Mouse (Mus musculus) forebrain, embryonic 15.5 days (tissue): ENCODE results near the gene Krt79. TPM values are rescaled to one million over a fixed set of nuclear protein-coding genes. Genes with fewer than 3 reads are reported as not detected.
A peak's percentile ranks its signal among the peaks of the same experiment; 100 is the strongest.

Experiments
- ATAC-seq: fragments of 200-750 bp; cut with Nextera tagmentation; replicated peaks from 2 replicates; pipeline ENCODE4 v1.8.0; 2017; ENCODE audit warnings: mild to moderate bottlenecking, moderate TSS enrichment, moderate library complexity
- H3K27ac ChIP-seq: fragments of 300-500 bp; sonication (generic); replicated peaks from 2 replicates; pipeline ENCODE4 v1.5.1; 2015; ENCODE audit warnings: mild to moderate bottlenecking, inconsistent platforms
- H3K27me3 ChIP-seq: fragments of 300-500 bp; sonication (generic); 2 replicates; pipeline ENCODE4 v1.6.1; 2015; ENCODE audit warnings: inconsistent platforms
- H3K36me3 ChIP-seq: fragments of 300-500 bp; sonication (generic); 2 replicates; pipeline ENCODE4 v1.6.1; 2015; ENCODE audit warnings: mild to moderate bottlenecking, inconsistent platforms
- H3K4me1 ChIP-seq: fragments of 300-500 bp; sonication (generic); 2 replicates; pipeline ENCODE4 v1.6.1; 2015; ENCODE audit warnings: inconsistent platforms
- H3K4me2 ChIP-seq: fragments of 300-500 bp; sonication (generic); replicated peaks from 2 replicates; pipeline ENCODE4 v1.6.1; 2015; ENCODE audit warnings: mild to moderate bottlenecking, inconsistent platforms
- H3K4me3 ChIP-seq: fragments of 300-500 bp; sonication (generic); 2 replicates; pipeline ENCODE4 v1.5.1; 2015; ENCODE audit warnings: mild to moderate bottlenecking, inconsistent platforms
- H3K9ac ChIP-seq: fragments of 300-500 bp; sonication (generic); replicated peaks from 2 replicates; pipeline ENCODE4 v1.6.1; 2015; ENCODE audit warnings: mild to moderate bottlenecking, inconsistent platforms
- H3K9me3 ChIP-seq: fragments of 300-500 bp; sonication (generic); 2 replicates; pipeline ENCODE4 v1.6.1; 2016; ENCODE audit warnings: inconsistent platforms
- WGBS: fragments of 180-500 bp; shearing (Covaris S2); methylation state at CpG from one replicate; pipeline ENCODE4 v1.1.7; 2015; ENCODE audit warnings: mixed read lengths; 5-methylcytosine and 5-hydroxymethylcytosine counted together
- polyA plus RNA-seq: library from polyadenylated mRNA; unstranded; fragments of >200 nt; fragmentation: Nextera tagmentation; extraction: Ambion mirVana; gene quantifications from 2 replicates; pipeline ENCODE4 v1.2.1, GENCODE M21; 2015

The Krt79 gene
- polyA plus RNA-seq, 1 experiment from 2014 or later, result 0.10 TPM

DNA sequence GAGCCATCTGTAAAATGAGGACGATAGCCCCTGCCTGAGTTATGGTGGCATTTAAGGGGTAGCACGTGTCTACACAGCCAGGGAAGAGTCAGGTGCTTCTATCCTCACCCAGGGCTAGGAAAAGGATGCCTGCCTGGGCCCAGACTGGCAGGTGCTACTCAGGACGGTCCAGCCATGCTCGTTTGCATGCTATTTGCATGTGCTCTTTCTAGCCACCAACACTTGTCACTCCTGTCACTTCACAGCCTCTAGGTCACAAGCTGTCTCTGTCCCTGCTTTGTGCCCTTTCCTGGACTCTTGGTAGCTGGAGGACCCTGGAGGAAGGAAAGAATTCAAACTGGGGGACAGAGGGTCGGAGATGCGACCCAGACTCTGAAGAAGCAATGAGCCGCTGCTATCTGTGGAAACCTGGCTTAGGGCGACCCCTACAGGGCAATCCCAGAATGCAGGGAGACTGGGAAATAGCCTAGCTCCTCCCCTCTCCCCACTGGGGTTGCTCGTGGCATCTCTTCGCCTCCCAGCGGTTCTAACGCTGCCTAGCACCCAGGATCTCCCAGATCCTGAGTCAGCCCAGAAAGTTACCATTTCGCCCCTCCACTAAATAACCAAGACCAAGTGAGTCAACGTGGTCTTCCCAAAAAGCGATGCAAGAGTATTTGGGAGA lies 33.4 kb upstream of the Krt79 start:
- no peaks in the 10 kb centered on the region for H3K36me3 ChIP-seq
- 10% methylated on average over 15 of the region's 15 CpGs for WGBS
- no peaks in the 10 kb centered on the region for H3K9me3 ChIP-seq
- H3K4me1 ChIP-seq, result peaks cover 15% of the 10 kb centered on the region
- no peak overlapping the region for H3K4me2 ChIP-seq
- ATAC-seq, result peak; percentile 55
- H3K4me3 ChIP-seq, result no peak overlapping the region
- H3K27me3 ChIP-seq, result no peaks in the 10 kb centered on the region
- no peak overlapping the region for H3K27ac ChIP-seq
- 0 out of 2 replicates have a peak overlapping the region, but pooled peaks have one; percentile 13 for H3K9ac ChIP-seq

DNA sequence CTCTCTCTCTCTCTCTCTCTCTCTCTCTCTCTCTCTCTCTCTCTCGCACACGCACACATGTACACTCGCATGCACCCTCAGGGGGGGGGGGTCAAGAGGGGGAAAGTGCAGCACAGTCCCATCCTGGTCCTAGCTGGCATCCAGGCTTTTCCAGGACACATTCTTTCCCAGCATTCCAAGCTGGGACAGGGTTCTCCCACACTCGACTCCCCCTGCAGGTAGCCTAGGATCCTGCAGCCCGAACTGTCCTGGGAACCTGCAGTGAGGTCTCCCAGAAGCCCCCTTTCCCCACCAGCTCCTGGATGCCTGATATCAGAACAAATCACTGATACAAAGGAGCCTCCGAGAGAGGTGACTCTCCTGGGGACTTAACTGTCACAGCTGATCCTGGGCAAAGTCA lies 30.4 kb upstream of the Krt79 start:
- H3K4me2 ChIP-seq, result no peak overlapping the region
- H3K4me1 ChIP-seq, result 0 out of 2 replicates have a peak, but pooled peaks cover 4% of the 10 kb centered on the region
- no peaks in the 10 kb centered on the region for H3K27me3 ChIP-seq
- H3K27ac ChIP-seq, result no peak overlapping the region
- no peak overlapping the region for H3K4me3 ChIP-seq
- ATAC-seq, result no peak
- H3K9ac ChIP-seq, result no peak overlapping the region
- H3K36me3 ChIP-seq, result no peaks in the 10 kb centered on the region
- 8% methylated on average over 3 of the region's 6 CpGs for WGBS
- no peaks in the 10 kb centered on the region for H3K9me3 ChIP-seq

DNA sequence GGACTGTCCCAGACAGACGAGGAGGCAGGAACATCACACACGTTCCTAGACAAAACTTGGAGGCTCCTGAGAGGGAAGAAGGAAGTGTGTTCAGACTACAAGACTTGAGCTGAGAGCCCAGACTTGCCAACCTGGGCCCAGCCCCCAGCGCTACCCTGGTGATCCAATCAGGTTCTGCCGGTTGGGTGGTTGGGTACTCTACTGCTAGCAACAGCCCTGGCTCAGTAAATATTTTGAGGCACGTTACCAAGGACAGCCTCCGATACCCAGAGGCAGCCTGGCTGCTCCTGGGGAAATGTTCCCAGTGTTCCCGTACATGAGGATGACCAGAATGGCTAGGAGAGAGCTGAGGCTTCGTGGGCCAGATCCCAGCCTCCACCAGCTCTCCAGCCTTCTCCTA lies 26.7 kb upstream of the Krt79 start:
- WGBS, result 88% methylated on average over 8 of the region's 8 CpGs
- ATAC-seq, result no peak
- H3K27me3 ChIP-seq, result no peaks in the 10 kb centered on the region
- no peak overlapping the region for H3K9ac ChIP-seq
- no peak overlapping the region for H3K4me2 ChIP-seq
- H3K4me3 ChIP-seq, result no peak overlapping the region
- H3K4me1 ChIP-seq, result no peaks in the 10 kb centered on the region
- H3K36me3 ChIP-seq, result no peaks in the 10 kb centered on the region
- H3K27ac ChIP-seq, result no peak overlapping the region
- no peaks in the 10 kb centered on the region for H3K9me3 ChIP-seq

DNA sequence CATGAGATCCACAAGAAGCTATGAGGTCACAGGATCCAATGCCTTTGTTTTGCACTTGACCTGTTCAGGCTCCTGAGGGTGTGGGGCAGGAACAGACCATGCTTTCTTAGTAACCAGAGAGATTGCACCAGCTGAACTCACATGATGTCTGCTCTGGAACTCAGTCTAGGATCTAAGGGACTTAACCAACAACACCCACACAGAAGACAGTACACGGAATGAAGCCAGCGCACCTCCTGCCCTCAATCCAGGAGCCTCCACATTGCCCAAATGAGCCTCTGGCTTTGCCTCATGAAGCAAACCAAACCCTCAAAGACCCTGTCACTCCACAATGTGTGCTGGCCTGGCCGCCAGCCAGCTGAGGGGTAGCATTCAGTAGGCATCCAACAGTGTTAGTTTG lies 18.8 kb upstream of the Krt79 start:
- WGBS, result 75% methylated on average over 3 of the region's 3 CpGs

DNA sequence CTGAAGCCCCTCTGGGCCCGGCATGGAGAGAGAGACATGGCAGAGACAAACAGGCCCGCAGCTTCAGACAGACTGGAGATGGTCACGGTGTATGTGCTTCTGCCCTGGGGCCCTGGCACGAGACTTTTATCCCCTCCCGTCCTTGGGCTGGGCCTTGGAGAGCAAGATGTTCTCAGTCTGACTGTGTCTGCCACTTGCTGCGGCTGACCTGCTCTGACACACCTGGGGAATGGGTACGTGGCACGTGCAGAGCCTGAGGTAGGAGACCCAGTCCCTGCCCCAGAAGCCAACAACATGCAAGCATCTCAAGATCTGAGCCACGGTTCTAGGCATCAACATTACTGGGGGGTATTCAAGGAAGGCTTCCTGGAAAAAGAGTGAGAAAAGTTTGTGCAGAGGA lies 14.1 kb upstream of the Krt79 start, which contains the start of gene Krt78:
Gene Krt78, minus strand, starts transcription at position 101 of the 400 bp plus-strand sequence.
- no peak within 1 kb of the TSS for H3K27ac ChIP-seq
- WGBS, result 88% methylated on average over 9 of the region's 9 CpGs

More for the DNA sequence above, 18.8 kb upstream of the Krt79 start:
- Histone ChIP-seq H3K36me3 (no peaks in the 10 kb centered on the region), H3K9me3 (no peaks in the 10 kb centered on the region), H3K4me1 (no peaks in the 10 kb centered on the region), H3K27me3 (no peaks in the 10 kb centered on the region), H3K4me3 (no peak overlapping the region), H3K27ac (no peak overlapping the region), H3K4me2 (no peak overlapping the region), H3K9ac (no peak overlapping the region)
- no peak for ATAC-seq

DNA sequence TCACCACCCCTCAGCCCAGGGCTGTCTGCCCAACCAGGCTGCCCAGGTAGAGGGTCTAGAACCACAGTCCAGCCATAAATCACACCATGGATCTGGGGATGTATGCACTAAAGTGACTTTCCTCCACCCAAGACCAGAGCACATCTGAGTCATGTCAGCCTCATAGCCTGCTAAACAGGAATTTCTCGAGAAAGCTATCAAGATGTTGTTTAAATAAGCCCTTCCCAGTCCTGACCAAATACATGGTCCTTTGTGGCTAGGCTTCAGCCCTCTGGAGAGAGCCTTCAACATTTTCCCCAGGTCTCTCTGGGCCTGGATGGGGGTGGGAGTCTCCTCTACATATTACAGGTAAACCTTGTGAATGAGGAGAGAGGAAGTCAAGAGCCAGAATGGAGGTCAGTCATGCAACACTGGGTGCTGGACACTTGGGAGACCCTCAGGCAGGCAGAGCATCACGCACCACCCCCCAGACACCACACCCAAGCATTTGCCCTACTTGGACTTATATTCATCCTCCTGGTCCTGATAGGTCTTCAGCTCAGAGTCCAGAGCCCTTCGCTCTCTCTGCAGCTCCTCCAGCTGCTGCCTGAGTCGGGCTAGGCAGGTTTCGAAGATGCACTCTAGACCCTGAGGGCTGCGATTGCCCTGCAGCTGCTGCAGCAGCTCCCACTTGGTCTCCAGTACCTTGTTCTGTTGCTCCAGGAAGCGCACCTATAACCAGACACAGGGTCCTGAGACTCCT lies 12.8 kb upstream of the Krt79 start:
- Histone ChIP-seq H3K4me3 (no peak overlapping the region), H3K9me3 (no peaks in the 10 kb centered on the region), H3K4me1 (no peaks in the 10 kb centered on the region), H3K27me3 (no peaks in the 10 kb centered on the region), H3K9ac (no peak overlapping the region), H3K27ac (no peak overlapping the region), H3K36me3 (no peaks in the 10 kb centered on the region), H3K4me2 (no peak overlapping the region)
- no peak for ATAC-seq
- 86% methylated on average over 7 of the region's 7 CpGs for WGBS

More for the DNA sequence above, 14.1 kb upstream of the Krt79 start, which contains the start of gene Krt78:
- no peak within 1 kb of the TSS for H3K9ac ChIP-seq
- no peak within 1 kb of the TSS for H3K4me3 ChIP-seq
- H3K4me2 ChIP-seq, result no peak within 1 kb of the TSS
- H3K4me1 ChIP-seq, result no peaks in the 10 kb centered on the region
- no peak for ATAC-seq
- H3K9me3 ChIP-seq, result no peaks in the 10 kb centered on the region
- no peaks in the 10 kb centered on the region for H3K36me3 ChIP-seq
- no peaks in the 10 kb centered on the region for H3K27me3 ChIP-seq

DNA sequence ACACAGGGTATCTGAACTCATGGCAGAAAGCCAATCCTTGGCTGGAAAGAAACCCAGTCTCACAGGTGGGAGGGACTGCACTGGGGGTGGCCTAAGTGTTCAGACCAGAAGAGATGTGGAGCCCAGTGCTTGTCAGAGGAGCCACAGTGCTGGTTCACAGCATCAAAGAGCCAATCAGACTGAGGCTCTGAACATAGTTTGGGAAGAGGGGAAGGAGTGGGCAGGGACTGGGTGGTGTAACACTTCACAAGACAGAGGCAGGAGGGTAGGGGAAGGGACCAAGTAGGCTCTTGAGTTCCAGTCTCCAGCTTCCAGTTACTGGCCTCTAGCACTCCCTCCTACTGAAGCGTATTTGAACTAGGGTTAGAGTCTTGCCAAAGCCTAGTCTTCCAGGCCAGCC lies 5.3 kb upstream of the Krt79 start:
- 75% methylated on average over 1 of the region's 1 CpGs for WGBS
- Histone ChIP-seq H3K4me3 (no peak overlapping the region), H3K4me1 (no peaks in the 10 kb centered on the region), H3K27me3 (no peaks in the 10 kb centered on the region), H3K9ac (no peak overlapping the region), H3K36me3 (no peaks in the 10 kb centered on the region), H3K4me2 (no peak overlapping the region), H3K9me3 (no peaks in the 10 kb centered on the region), H3K27ac (no peak overlapping the region)
- no peak for ATAC-seq

DNA sequence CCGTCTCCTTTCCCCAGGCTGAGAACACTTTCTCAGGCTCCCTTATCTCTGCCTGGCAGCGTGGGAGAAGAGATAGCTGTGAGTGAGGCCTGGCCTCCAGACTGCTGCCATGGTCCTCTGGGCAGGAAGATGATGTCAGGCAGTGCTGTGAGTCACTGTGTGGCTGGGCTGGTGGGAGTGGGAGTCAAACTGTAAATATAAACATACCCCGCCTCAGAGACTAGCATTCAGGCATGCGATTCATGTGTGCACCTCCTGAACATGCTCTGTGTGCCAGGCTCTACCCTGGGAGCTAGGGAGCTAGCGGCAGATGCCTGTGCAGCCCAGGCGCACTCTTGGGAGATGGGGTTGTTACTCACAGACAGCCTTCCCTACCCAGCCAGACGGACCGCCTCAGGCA lies 1.8 kb upstream of the Krt79 start:
- no peaks in the 10 kb centered on the region for H3K9me3 ChIP-seq
- H3K4me3 ChIP-seq, result no peak overlapping the region
- no peak for ATAC-seq
- no peaks in the 10 kb centered on the region for H3K27me3 ChIP-seq
- H3K27ac ChIP-seq, result no peak overlapping the region
- no peak overlapping the region for H3K9ac ChIP-seq
- H3K4me1 ChIP-seq, result no peaks in the 10 kb centered on the region
- no peak overlapping the region for H3K4me2 ChIP-seq
- no peaks in the 10 kb centered on the region for H3K36me3 ChIP-seq
- WGBS, result 86% methylated on average over 8 of the region's 8 CpGs

DNA sequence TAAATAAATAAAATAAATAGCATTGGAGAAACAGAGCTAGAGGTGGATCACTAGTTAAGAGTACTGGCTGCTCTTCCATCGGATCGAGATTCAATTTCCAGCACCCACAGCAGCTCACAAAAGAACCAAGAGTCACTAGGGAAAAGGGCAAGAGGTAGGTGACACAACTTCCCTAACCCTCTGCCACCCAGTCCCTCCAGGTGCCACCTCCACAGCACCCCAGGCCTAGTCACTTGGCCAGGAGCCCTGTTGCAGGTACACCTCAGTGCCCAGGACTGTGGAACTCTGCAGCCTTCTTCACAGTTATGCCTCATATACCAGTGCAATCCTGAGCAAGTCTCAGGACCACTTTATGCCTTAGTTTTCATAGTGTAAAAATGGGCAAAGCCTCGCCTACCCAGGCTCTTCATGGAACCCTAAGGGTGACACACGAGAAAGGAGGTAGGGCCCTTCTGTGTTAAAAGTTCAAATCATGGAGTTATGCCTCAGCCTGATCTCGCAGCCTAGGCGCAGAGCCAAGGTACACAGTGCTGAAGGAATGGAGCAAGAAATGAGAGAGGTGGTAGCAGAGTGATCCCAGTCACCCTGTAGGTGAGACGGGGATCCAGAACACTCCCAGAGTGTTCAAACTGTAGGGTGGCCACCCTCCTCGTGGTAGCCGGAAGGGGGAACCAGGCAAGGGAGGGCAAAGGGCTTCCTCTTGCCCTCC lies 1.4 kb downstream of the Krt79 start:
- Histone ChIP-seq H3K27me3 (no peaks in the 10 kb centered on the region), H3K4me2 (no peak overlapping the region), H3K27ac (no peak overlapping the region), H3K9ac (no peak overlapping the region), H3K9me3 (no peaks in the 10 kb centered on the region), H3K4me1 (no peaks in the 10 kb centered on the region), H3K36me3 (no peaks in the 10 kb centered on the region), H3K4me3 (no peak overlapping the region)
- no peak for ATAC-seq
- 86% methylated on average over 9 of the region's 9 CpGs for WGBS

DNA sequence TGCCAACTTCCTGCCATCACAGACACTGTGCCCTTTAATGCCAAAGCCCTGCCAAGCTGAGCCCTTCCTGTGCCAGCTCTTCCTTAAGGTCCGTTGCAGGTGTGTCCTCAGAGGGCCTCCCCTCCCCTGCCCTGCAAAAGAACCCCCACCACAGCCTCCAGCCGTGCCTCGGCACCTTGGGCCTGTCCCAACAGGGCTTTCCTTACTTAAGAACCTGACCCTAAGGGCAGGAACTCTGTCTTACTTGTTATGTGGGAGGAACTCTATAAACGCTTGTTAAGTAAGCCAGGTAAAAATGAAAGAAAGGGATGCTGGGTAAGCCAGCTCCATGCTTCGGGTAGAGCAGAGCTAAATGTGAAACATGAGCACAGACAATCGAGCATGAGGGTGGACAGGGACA lies 7.1 kb downstream of the Krt79 start:
- no peak for ATAC-seq
- no peak overlapping the region for H3K4me3 ChIP-seq
- 83% methylated on average over 6 of the region's 6 CpGs for WGBS

DNA sequence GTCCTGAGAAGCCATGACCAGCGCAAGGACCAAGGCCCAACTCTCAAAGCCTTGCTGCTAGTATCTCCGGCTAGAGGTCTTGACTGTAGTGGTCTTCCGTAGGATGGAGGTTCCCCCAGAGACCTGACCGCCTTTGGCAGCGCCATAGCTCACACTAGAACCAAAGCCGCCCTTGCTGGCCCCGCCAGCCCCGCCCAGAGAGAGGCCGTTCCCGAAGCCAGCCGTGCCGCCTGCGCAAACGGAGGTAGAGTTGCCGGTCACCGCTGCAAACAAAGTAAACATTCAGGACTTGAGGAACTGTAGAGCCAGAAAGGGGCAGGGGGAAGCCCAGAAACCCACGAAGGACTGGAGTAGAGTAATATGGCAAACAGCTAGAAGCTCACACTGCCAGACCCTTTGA lies 10.5 kb downstream of the Krt79 start:
- H3K27me3 ChIP-seq, result peaks cover 5% of the 10 kb centered on the region; the same call in 1 of the 2 replicates
- 3% methylated on average over 17 of the region's 17 CpGs for WGBS
- H3K9ac ChIP-seq, result no peak overlapping the region
- no peak for ATAC-seq
- no peaks in the 10 kb centered on the region for H3K9me3 ChIP-seq
- peaks cover 7% of the 10 kb centered on the region for H3K4me1 ChIP-seq
- H3K36me3 ChIP-seq, result no peaks in the 10 kb centered on the region
- no peak overlapping the region for H3K4me3 ChIP-seq
- H3K27ac ChIP-seq, result no peak overlapping the region
- H3K4me2 ChIP-seq, result peak overlapping the region; percentile 29

More for the DNA sequence above, 7.1 kb downstream of the Krt79 start:
- no peak overlapping the region for H3K4me2 ChIP-seq
- peaks cover 5% of the 10 kb centered on the region; the same call in 1 of the 2 replicates for H3K27me3 ChIP-seq
- no peaks in the 10 kb centered on the region for H3K36me3 ChIP-seq
- H3K27ac ChIP-seq, result no peak overlapping the region
- H3K9me3 ChIP-seq, result no peaks in the 10 kb centered on the region
- H3K4me1 ChIP-seq, result peaks cover 7% of the 10 kb centered on the region
- H3K9ac ChIP-seq, result no peak overlapping the region

DNA sequence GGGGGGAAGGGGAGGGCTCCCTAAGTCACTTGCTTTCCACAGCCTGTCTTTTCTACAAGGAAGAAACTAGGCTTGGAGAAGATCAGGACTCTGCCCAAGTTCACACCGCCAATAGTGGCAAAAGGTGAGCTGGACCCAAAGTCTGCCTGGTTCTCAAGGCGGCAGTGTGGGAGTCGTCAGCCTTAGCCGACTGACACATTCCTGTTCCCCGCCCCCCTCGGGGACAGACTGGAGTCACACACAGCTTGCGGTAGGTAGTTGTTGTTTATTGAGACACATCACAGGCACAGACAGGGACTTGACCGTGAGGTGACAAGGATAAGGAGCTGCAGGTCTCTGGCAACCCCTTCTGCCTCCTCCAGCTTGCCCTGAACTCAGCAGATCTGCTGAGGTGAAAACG lies 11.0 kb downstream of the Krt79 start:
- Histone ChIP-seq H3K9ac (no peak overlapping the region), H3K9me3 (no peaks in the 10 kb centered on the region), H3K27ac (no peak overlapping the region), H3K4me1 (peaks cover 7% of the 10 kb centered on the region), H3K36me3 (no peaks in the 10 kb centered on the region), H3K27me3 (peaks cover 5% of the 10 kb centered on the region; the same call in 1 of the 2 replicates), H3K4me2 (no peak overlapping the region), H3K4me3 (no peak overlapping the region)
- no peak for ATAC-seq
- WGBS, result 31% methylated on average over 9 of the region's 9 CpGs
